Mouse (Mus musculus) heart, embryonic 12.5 days (tissue): ENCODE measurements around the gene Acoxl. TPM values are rescaled to one million over a fixed set of nuclear protein-coding genes. Genes with fewer than 3 reads are reported as not detected.

Source experiments
- ATAC-seq: fragments of 200-750 bp; cut with Nextera tagmentation; 2 replicates; pipeline ENCODE4 v1.8.0; 2017; ENCODE audit warnings: moderate TSS enrichment, moderate library complexity; ENCODE audit not compliant: insufficient number of reproducible peaks, low FRiP score
- H3K27ac ChIP-seq: fragments of 300-500 bp; sonication (generic); 2 replicates; pipeline ENCODE4 v1.5.1; 2016; ENCODE audit warnings: mild to moderate bottlenecking, moderate library complexity; ENCODE audit not compliant: poor library complexity, severe bottlenecking
- H3K27me3 ChIP-seq: fragments of 300-500 bp; sonication (generic); replicated peaks from 2 replicates; pipeline ENCODE4 v1.6.1; 2016; ENCODE audit warnings: mild to moderate bottlenecking, moderate library complexity
- H3K36me3 ChIP-seq: fragments of 300-500 bp; sonication (generic); 2 replicates; pipeline ENCODE4 v1.6.1; 2016; ENCODE audit warnings: mild to moderate bottlenecking, moderate library complexity
- H3K4me1 ChIP-seq: fragments of 300-500 bp; sonication (generic); replicated peaks from 2 replicates; pipeline ENCODE4 v1.6.1; 2016; ENCODE audit warnings: mild to moderate bottlenecking
- H3K4me2 ChIP-seq: fragments of 300-500 bp; sonication (generic); 2 replicates; pipeline ENCODE4 v1.6.1; 2016; ENCODE audit warnings: mild to moderate bottlenecking, moderate library complexity
- H3K4me3 ChIP-seq: fragments of 300-500 bp; sonication (generic); 2 replicates; pipeline ENCODE4 v1.5.1; 2016; ENCODE audit warnings: mild to moderate bottlenecking
- H3K9ac ChIP-seq: fragments of 300-500 bp; sonication (generic); 2 replicates; pipeline ENCODE4 v1.6.1; 2016; ENCODE audit warnings: mild to moderate bottlenecking, moderate library complexity
- H3K9me3 ChIP-seq: fragments of 300-500 bp; sonication (generic); replicated peaks from 2 replicates; pipeline ENCODE4 v1.6.1; 2016; ENCODE audit warnings: mild to moderate bottlenecking, moderate library complexity
- WGBS: fragments of 180-500 bp; shearing (Covaris S2); methylation state at CpG from one replicate; pipeline ENCODE4 v1.1.7; 2016; 5-methylcytosine and 5-hydroxymethylcytosine counted together
- polyA plus RNA-seq: library from polyadenylated mRNA; unstranded; fragments of >200 nt; fragmentation: Nextera tagmentation; extraction: Ambion mirVana; gene quantifications from 2 replicates; pipeline ENCODE4 v1.2.1, GENCODE M21; 2016

The Acoxl gene
- polyA plus RNA-seq, 1 experiment from 2014 or later: 0.32 TPM

- WGBS: 30% methylated on average over 10 of the region's 10 CpGs
- H3K9me3 ChIP-seq: no peaks in the 10 kb centered on the region
- peaks cover 28% of the 10 kb centered on the region for H3K36me3 ChIP-seq
- H3K27me3 ChIP-seq: 0 out of 2 replicates have a peak, but pooled peaks cover 7% of the 10 kb centered on the region
- 0 out of 2 replicates have a peak overlapping the region, but pooled peaks have one; percentile 29 for H3K27ac ChIP-seq
- H3K4me3 ChIP-seq: peak overlapping the region; percentile 76
- H3K4me2 ChIP-seq: peak overlapping the region; percentile 98
- H3K9ac ChIP-seq: peak overlapping the region; percentile 82
- H3K4me1 ChIP-seq: peaks cover 23% of the 10 kb centered on the region
- ATAC-seq: no peak
These were observed 289.9 kb downstream of the Acoxl start for GRCm38 (mm10) chr2:128128532-128128931.

- peaks cover 13% of the 10 kb centered on the region for H3K4me1 ChIP-seq
- WGBS: 87% methylated on average over 11 of the region's 11 CpGs
- H3K4me3 ChIP-seq: no peak overlapping the region
- H3K36me3 ChIP-seq: peaks cover 44% of the 10 kb centered on the region
- no peak overlapping the region for H3K4me2 ChIP-seq
- no peaks in the 10 kb centered on the region for H3K27me3 ChIP-seq
- no peak for ATAC-seq
- no peak overlapping the region for H3K9ac ChIP-seq
- H3K27ac ChIP-seq: no peak overlapping the region
- no peaks in the 10 kb centered on the region for H3K9me3 ChIP-seq
These were observed 292.8 kb downstream of the Acoxl start for GRCm38 (mm10) chr2:128131503-128131902.

GRCm38 (mm10) chr2:128132635-128133034 lies 294.0 kb downstream of the Acoxl start:
- WGBS: 70% methylated on average over 5 of the region's 5 CpGs

GRCm38 (mm10) chr2:128133865-128134264 lies 295.2 kb downstream of the Acoxl start:
- Histone ChIP-seq H3K4me3 (no peak overlapping the region), H3K36me3 (peaks cover 47% of the 10 kb centered on the region), H3K9me3 (no peaks in the 10 kb centered on the region), H3K4me1 (peaks cover 23% of the 10 kb centered on the region), H3K27ac (no peak overlapping the region), H3K27me3 (no peaks in the 10 kb centered on the region), H3K9ac (no peak overlapping the region), H3K4me2 (no peak overlapping the region)
- ATAC-seq: no peak

More at GRCm38 (mm10) chr2:128132635-128133034, 294.0 kb downstream of the Acoxl start:
- no peaks in the 10 kb centered on the region for H3K9me3 ChIP-seq
- H3K4me2 ChIP-seq: no peak overlapping the region
- peaks cover 24% of the 10 kb centered on the region for H3K4me1 ChIP-seq
- no peak overlapping the region for H3K9ac ChIP-seq
- H3K4me3 ChIP-seq: no peak overlapping the region
- peaks cover 49% of the 10 kb centered on the region for H3K36me3 ChIP-seq
- no peak for ATAC-seq
- H3K27me3 ChIP-seq: no peaks in the 10 kb centered on the region
- H3K27ac ChIP-seq: no peak overlapping the region

- no peak for ATAC-seq
- peaks cover 28% of the 10 kb centered on the region for H3K4me1 ChIP-seq
- no peaks in the 10 kb centered on the region for H3K9me3 ChIP-seq
- H3K9ac ChIP-seq: no peak overlapping the region
- H3K4me3 ChIP-seq: no peak overlapping the region
- no peak overlapping the region for H3K27ac ChIP-seq
- H3K27me3 ChIP-seq: no peaks in the 10 kb centered on the region
- H3K36me3 ChIP-seq: peaks cover 47% of the 10 kb centered on the region
- 72% methylated on average over 5 of the region's 5 CpGs for WGBS
- no peak overlapping the region for H3K4me2 ChIP-seq
These were observed 295.8 kb downstream of the Acoxl start for GRCm38 (mm10) chr2:128134474-128134873.

- no peak for ATAC-seq
- H3K36me3 ChIP-seq: peaks cover 45% of the 10 kb centered on the region
- no peak overlapping the region for H3K4me3 ChIP-seq
- H3K9me3 ChIP-seq: no peaks in the 10 kb centered on the region
- no peak overlapping the region for H3K27ac ChIP-seq
- no peak overlapping the region for H3K9ac ChIP-seq
- H3K4me1 ChIP-seq: peaks cover 33% of the 10 kb centered on the region
- no peak overlapping the region for H3K4me2 ChIP-seq
- H3K27me3 ChIP-seq: no peaks in the 10 kb centered on the region
- 84% methylated on average over 8 of the region's 8 CpGs for WGBS
These were observed 296.3 kb downstream of the Acoxl start for GRCm38 (mm10) chr2:128134948-128135347.

GRCm38 (mm10) chr2:128136769-128137433 lies 298.2 kb downstream of the Acoxl start:
- Histone ChIP-seq H3K4me1 (peaks cover 41% of the 10 kb centered on the region), H3K4me2 (no peak overlapping the region), H3K9me3 (no peaks in the 10 kb centered on the region), H3K4me3 (no peak overlapping the region), H3K27ac (no peak overlapping the region; the same call in 1 of the 2 replicates), H3K36me3 (peaks cover 27% of the 10 kb centered on the region), H3K27me3 (no peaks in the 10 kb centered on the region), H3K9ac (no peak overlapping the region)
- WGBS: 78% methylated on average over 16 of the region's 16 CpGs
- ATAC-seq: no peak

- Histone ChIP-seq H3K27ac (peak overlapping the region; percentile 10; the same call in 1 of the 2 replicates), H3K9me3 (no peaks in the 10 kb centered on the region), H3K27me3 (no peaks in the 10 kb centered on the region), H3K36me3 (peaks cover 26% of the 10 kb centered on the region), H3K4me2 (no peak overlapping the region), H3K4me1 (peaks cover 41% of the 10 kb centered on the region), H3K9ac (no peak overlapping the region), H3K4me3 (no peak overlapping the region)
- WGBS: 80% methylated on average over 22 of the region's 22 CpGs
- no peak for ATAC-seq
These were observed 299.0 kb downstream of the Acoxl start for GRCm38 (mm10) chr2:128137480-128138276.

GRCm38 (mm10) chr2:128138924-128139323 lies 300.2 kb downstream of the Acoxl start:
- H3K4me1 ChIP-seq: peaks cover 43% of the 10 kb centered on the region

GRCm38 (mm10) chr2:128139781-128140180 lies 301.1 kb downstream of the Acoxl start:
- no peak overlapping the region for H3K9ac ChIP-seq
- no peaks in the 10 kb centered on the region for H3K27me3 ChIP-seq
- H3K4me1 ChIP-seq: peaks cover 44% of the 10 kb centered on the region
- 0 out of 2 replicates have a peak overlapping the region, but pooled peaks have one; percentile 30 for H3K27ac ChIP-seq
- H3K4me2 ChIP-seq: no peak overlapping the region
- peaks cover 25% of the 10 kb centered on the region for H3K36me3 ChIP-seq
- no peak overlapping the region for H3K4me3 ChIP-seq
- no peak for ATAC-seq
- WGBS: 71% methylated on average over 15 of the region's 15 CpGs
- no peaks in the 10 kb centered on the region for H3K9me3 ChIP-seq

More at GRCm38 (mm10) chr2:128138924-128139323, 300.2 kb downstream of the Acoxl start:
- Histone ChIP-seq H3K36me3 (peaks cover 29% of the 10 kb centered on the region), H3K9me3 (no peaks in the 10 kb centered on the region), H3K27me3 (no peaks in the 10 kb centered on the region), H3K4me3 (no peak overlapping the region), H3K4me2 (no peak overlapping the region), H3K9ac (no peak overlapping the region), H3K27ac (no peak overlapping the region)
- 83% methylated on average over 8 of the region's 8 CpGs for WGBS
- no peak for ATAC-seq

GRCm38 (mm10) chr2:128140183-128140582 lies 301.5 kb downstream of the Acoxl start:
- peaks cover 42% of the 10 kb centered on the region for H3K4me1 ChIP-seq
- no peaks in the 10 kb centered on the region for H3K9me3 ChIP-seq
- H3K9ac ChIP-seq: no peak overlapping the region
- peaks cover 21% of the 10 kb centered on the region for H3K36me3 ChIP-seq
- no peak overlapping the region for H3K4me3 ChIP-seq
- no peak overlapping the region for H3K4me2 ChIP-seq
- 0 out of 2 replicates have a peak overlapping the region, but pooled peaks have one; percentile 30 for H3K27ac ChIP-seq
- no peak for ATAC-seq
- no peaks in the 10 kb centered on the region for H3K27me3 ChIP-seq
- WGBS: 73% methylated on average over 3 of the region's 3 CpGs
